Mouse (Mus musculus) limb, embryonic 15.5 days (tissue): ENCODE results near the gene Car5a. TPM values are rescaled to one million over a fixed set of nuclear protein-coding genes. Genes with fewer than 3 reads are reported as not detected.

Experiments
- ATAC-seq: fragments of 200-750 bp; cut with Nextera tagmentation; 2 replicates; pipeline ENCODE4 v1.8.0; 2017; ENCODE audit warnings: low read depth, moderate TSS enrichment; ENCODE audit not compliant: insufficient number of reproducible peaks, low FRiP score, low TSS enrichment
- H3K27ac ChIP-seq: fragments of 300-500 bp; sonication (generic); 2 replicates; pipeline ENCODE4 v1.5.1; 2015; ENCODE audit warnings: moderate library complexity, mild to moderate bottlenecking, inconsistent platforms
- H3K27me3 ChIP-seq: fragments of 300-500 bp; sonication (generic); 2 replicates; pipeline ENCODE4 v1.6.1; 2015; ENCODE audit warnings: inconsistent platforms
- H3K36me3 ChIP-seq: fragments of 300-500 bp; sonication (generic); 2 replicates; pipeline ENCODE4 v1.6.1; 2015; ENCODE audit warnings: inconsistent platforms
- H3K4me1 ChIP-seq: fragments of 300-500 bp; sonication (generic); 2 replicates; pipeline ENCODE4 v1.6.1; 2015; ENCODE audit warnings: inconsistent platforms
- H3K4me2 ChIP-seq: fragments of 300-500 bp; sonication (generic); 2 replicates; pipeline ENCODE4 v1.6.1; 2015; ENCODE audit warnings: mild to moderate bottlenecking, inconsistent platforms
- H3K4me3 ChIP-seq: fragments of 300-500 bp; sonication (generic); 2 replicates; pipeline ENCODE4 v1.5.1; 2015; ENCODE audit warnings: mild to moderate bottlenecking, inconsistent platforms
- H3K9ac ChIP-seq: fragments of 300-500 bp; sonication (generic); 2 replicates; pipeline ENCODE4 v1.6.1; 2015; ENCODE audit warnings: inconsistent platforms
- H3K9me3 ChIP-seq: fragments of 300-500 bp; sonication (generic); 2 replicates; pipeline ENCODE4 v1.6.1; 2016; ENCODE audit warnings: inconsistent platforms
- WGBS: fragments of 180-500 bp; shearing (Covaris S2); methylation state at CpG from one replicate; pipeline ENCODE4 v1.1.7; 2015; 5-methylcytosine and 5-hydroxymethylcytosine counted together
- polyA plus RNA-seq: library from polyadenylated mRNA; unstranded; fragments of >200 nt; fragmentation: Nextera tagmentation; extraction: Ambion mirVana; gene quantifications from 2 replicates; pipeline ENCODE4 v1.2.1, GENCODE M21; 2015

Car5a gene
- polyA plus RNA-seq, 1 experiment from 2014 or later = not detected

DNA sequence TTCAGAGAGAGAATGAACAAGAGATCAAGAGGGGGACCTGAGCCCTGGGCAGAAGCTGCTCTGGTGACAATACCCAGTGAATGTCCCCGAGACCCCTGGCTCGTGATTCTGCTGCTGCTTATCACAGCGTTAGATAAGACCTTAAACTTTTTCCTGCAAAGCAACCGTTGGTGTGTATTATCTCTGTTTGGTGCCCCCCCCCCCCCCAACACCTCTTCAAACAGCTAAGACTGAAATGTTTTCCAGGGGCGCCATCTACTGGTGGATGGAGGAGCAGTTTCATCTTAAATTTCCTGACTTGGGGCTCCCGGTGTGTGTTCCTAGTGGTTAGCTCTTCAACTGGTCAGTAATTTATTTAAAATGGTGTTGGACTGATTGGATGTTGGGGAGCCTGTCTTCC lies 35.0 kb downstream of the Car5a start:
- Histone ChIP-seq H3K4me1 (peaks cover 42% of the 10 kb centered on the region), H3K9ac (no peak overlapping the region), H3K4me3 (no peak overlapping the region), H3K27ac (no peak overlapping the region), H3K27me3 (peaks cover 13% of the 10 kb centered on the region; the same call in 1 of the 2 replicates), H3K36me3 (no peaks in the 10 kb centered on the region), H3K9me3 (no peaks in the 10 kb centered on the region), H3K4me2 (no peak overlapping the region)
- ATAC-seq = no peak
- 8% methylated on average over 6 of the region's 6 CpGs for WGBS

DNA sequence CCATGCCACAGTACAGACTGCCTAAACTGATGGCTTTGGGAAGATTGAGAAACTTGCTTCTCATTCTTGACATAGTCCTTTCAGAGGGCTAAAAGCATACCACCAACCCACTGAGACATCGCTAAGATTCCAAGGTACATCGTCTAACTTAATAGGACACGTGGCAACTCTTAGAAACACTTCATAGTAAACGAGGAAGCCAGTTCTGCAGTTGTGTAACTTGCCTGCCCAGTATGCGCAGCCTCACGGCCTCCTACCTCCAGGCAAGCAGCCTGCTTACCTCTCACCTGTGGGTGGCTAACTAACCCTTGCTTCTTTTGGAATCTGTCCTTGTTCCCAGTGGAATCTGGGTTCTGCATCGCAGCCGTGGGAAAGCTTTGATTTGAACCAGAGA lies 35.6 kb downstream of the Car5a start:
- Histone ChIP-seq H3K4me2 (no peak overlapping the region), H3K4me3 (no peak overlapping the region), H3K9me3 (no peaks in the 10 kb centered on the region), H3K4me1 (peaks cover 42% of the 10 kb centered on the region), H3K27ac (no peak overlapping the region), H3K36me3 (no peaks in the 10 kb centered on the region), H3K27me3 (peaks cover 11% of the 10 kb centered on the region; the same call in 1 of the 2 replicates), H3K9ac (0 out of 2 replicates have a peak overlapping the region, but pooled peaks have one; percentile 4)
- ATAC-seq = no peak
- 57% methylated on average over 8 of the region's 8 CpGs for WGBS

DNA sequence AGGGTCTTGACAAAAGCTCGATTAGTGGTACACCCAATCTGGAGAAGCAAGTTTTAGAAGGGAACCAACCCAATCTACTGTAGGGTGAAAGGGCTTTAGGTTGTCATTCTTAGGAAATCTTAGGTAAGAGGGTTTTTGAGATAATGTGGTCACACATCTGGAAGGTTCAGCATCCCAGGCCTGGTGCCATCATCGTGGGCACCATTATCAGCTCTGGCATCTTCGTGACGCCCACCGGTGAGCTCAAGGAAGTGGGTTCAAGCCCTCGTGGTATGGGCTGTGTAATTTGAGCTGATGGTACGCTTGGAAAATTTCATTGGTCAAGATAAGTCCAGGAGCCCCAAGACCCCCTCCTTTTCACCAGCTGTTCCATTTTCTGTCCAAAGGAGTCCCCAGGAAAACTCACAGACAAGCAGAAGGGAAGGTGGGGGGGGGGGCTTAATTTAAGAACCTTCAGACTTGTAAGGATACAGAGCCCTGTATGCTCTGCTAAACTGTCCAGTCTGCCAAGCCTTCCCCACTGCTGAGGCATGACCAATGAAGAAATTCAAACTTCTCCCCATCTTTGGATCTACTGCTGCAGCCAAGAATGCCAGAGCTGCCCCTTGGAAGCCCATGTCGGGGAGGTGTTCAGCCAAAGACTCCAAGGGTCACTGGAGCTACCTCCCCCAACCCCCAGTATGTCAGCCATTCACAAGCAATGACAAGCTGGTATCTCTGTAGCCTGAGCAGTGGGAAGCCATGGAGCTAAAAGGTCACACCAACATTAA lies 36.1 kb downstream of the Car5a start:
- WGBS = 52% methylated on average over 8 of the region's 8 CpGs
- ATAC-seq = no peak
- no peaks in the 10 kb centered on the region for H3K36me3 ChIP-seq
- H3K27me3 ChIP-seq = peaks cover 9% of the 10 kb centered on the region; the same call in 1 of the 2 replicates
- no peak overlapping the region for H3K27ac ChIP-seq
- no peak overlapping the region for H3K4me3 ChIP-seq
- H3K9me3 ChIP-seq = no peaks in the 10 kb centered on the region
- H3K4me1 ChIP-seq = peaks cover 42% of the 10 kb centered on the region
- H3K4me2 ChIP-seq = 0 out of 2 replicates have a peak overlapping the region, but pooled peaks have one; percentile 96
- no peak overlapping the region for H3K9ac ChIP-seq

DNA sequence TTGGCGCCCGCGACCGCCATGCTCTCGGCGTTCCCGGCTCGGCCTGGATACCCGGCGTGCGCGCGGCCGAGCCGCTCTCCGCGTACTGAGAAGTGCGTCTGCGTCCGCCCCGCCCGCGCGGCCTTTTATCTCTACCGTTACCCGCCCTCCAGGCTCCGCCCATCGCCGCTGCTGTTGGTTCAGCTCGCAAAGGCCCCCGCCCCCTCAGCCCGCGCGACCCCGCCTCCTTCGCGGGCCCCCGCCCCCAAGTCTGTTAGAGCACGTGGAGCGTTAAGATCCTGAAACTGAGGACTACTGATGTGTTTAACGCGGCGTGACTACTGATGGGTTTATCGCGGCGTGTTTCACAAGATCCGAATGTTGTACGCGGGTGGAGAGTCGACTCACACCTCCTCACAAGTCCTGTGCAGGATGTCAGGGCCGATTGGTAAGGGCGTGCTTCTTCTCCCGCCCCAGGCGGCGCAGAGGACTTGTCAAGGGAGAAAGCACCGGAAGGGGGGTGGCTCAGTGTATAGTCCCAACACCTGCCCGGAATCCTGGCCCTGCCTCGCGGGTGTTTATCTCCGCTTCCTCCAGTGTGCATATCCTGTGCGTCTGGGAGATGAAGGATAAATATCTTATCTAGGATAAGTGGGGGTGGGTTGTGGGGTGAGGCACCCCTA lies 37.0 kb downstream of the Car5a start, which contains the start of gene Slc7a5:
Gene Slc7a5, minus strand, starts transcription at position 108 of the 662 bp plus-strand sequence.
- Histone ChIP-seq H3K9ac (peak within 1 kb of the TSS; percentile 56), H3K4me1 (peaks cover 40% of the 10 kb centered on the region), H3K36me3 (no peaks in the 10 kb centered on the region), H3K27me3 (peaks cover 9% of the 10 kb centered on the region; the same call in 1 of the 2 replicates), H3K9me3 (no peaks in the 10 kb centered on the region), H3K4me3 (peak within 1 kb of the TSS; percentile 82), H3K27ac (0 out of 2 replicates have a peak within 1 kb of the TSS, but pooled peaks have one; percentile 11), H3K4me2 (peak within 1 kb of the TSS; percentile 96)
- WGBS = under 1% methylated on average over 60 of the region's 61 CpGs
- ATAC-seq = peak; percentile 90

DNA sequence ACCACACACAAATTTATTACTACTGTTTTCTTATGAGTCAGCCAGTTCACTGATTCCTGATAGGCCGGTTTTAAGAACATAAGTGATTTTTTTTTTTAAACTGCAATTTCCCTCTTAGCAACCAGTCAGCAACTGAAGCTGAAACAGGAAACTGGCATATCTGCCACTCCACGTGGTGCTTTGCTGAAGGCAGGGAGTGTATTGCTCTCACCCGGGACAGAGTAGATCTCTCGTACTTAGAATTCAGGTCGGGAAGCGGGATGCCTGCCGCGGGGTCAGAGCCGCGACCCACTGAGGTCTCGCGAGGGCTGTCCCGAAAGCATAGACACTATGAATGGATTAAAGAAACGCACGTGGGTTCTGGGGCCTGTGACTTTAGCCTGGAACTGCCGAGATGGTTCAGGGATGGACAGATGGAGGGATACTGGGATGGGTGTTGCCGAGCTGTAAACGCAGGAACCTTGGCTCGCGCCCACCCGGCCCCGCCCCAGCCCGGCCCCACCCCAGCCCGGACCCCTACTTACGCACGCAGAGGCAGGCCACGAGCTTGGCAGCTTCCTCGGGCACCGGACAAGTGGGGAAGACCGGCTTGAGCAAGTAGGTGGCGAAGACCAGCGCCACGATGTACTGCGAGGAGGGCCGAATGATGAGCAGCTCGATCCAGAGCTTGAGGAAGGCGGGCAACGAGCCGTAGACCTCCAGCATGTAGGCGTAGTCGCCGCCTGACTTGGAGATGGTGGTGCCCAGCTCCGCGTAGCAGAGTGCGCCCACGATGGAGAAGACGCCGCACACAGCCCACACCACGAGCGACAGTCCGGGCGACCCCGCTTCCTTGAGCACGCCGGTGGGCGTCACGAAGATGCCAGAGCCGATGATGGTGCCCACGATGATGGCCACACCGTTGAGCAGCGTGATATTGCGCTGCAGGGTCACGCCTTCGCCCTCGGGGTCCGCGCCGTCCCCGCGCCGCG lies 37.9 kb downstream of the Car5a start:
- H3K27ac ChIP-seq = 0 out of 2 replicates have a peak overlapping the region, but pooled peaks have one; percentile 11
- ATAC-seq = peak; percentile 17; the same call in 1 of the 2 replicates
- WGBS = under 1% methylated on average over 72 of the region's 72 CpGs

DNA sequence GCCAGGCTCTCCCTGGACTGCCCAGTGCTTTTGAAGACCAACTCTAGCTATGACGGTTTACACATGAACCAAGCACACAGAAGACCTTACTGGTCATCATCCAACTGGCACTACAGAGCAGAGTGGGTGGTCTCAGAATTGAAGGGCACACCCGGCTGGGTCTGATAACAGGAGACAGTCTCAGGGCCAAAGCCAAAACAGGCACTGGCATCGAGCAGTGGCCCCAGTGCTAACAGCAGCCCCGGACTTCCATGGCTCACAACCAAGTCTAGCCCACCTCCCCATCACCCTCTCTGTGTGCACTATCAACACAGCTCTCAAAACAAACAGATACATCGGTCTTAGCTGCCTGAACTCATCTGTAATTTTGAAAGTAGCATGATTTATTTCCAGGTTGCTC lies 38.8 kb downstream of the Car5a start:
- no peak for ATAC-seq
- 25% methylated on average over 5 of the region's 5 CpGs for WGBS
- Histone ChIP-seq H3K36me3 (no peaks in the 10 kb centered on the region), H3K4me1 (peaks cover 52% of the 10 kb centered on the region), H3K27me3 (peaks cover 9% of the 10 kb centered on the region; the same call in 1 of the 2 replicates), H3K27ac (no peak overlapping the region), H3K4me3 (peak overlapping the region; percentile 82), H3K9me3 (no peaks in the 10 kb centered on the region), H3K4me2 (peak overlapping the region; percentile 96), H3K9ac (0 out of 2 replicates have a peak overlapping the region, but pooled peaks have one; percentile 56)

More for the DNA sequence above, 37.9 kb downstream of the Car5a start:
- peaks cover 45% of the 10 kb centered on the region for H3K4me1 ChIP-seq
- H3K9me3 ChIP-seq = no peaks in the 10 kb centered on the region
- peak overlapping the region; percentile 82 for H3K4me3 ChIP-seq
- peaks cover 9% of the 10 kb centered on the region; the same call in 1 of the 2 replicates for H3K27me3 ChIP-seq
- H3K4me2 ChIP-seq = peak overlapping the region; percentile 96
- no peaks in the 10 kb centered on the region for H3K36me3 ChIP-seq
- H3K9ac ChIP-seq = peak overlapping the region; percentile 56

DNA sequence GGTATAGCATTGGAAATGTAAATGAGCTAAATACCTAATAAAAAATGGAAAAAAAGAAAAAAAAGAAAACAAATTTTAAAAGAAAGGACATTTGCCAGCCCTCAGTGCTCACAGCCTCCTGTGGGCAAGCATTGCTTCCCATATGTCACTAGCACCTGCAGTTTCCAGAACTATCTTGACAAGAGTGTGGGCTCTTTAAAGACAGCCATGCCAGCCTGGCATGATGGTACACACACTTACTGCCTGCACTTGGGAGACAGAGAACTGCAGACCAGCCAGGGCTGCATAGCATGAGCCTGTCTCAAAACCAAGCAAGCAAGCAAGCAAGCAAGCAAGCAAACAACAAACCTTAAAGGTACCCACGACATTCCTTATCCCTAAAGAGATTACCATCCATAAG lies 39.3 kb downstream of the Car5a start:
- Histone ChIP-seq H3K4me1 (peaks cover 52% of the 10 kb centered on the region), H3K27me3 (peaks cover 9% of the 10 kb centered on the region; the same call in 1 of the 2 replicates), H3K9ac (no peak overlapping the region), H3K9me3 (no peaks in the 10 kb centered on the region), H3K4me2 (peak overlapping the region; percentile 96), H3K36me3 (no peaks in the 10 kb centered on the region), H3K27ac (no peak overlapping the region), H3K4me3 (peak overlapping the region; percentile 82)
- WGBS = 60% methylated on average over 1 of the region's 1 CpGs
- ATAC-seq = no peak

DNA sequence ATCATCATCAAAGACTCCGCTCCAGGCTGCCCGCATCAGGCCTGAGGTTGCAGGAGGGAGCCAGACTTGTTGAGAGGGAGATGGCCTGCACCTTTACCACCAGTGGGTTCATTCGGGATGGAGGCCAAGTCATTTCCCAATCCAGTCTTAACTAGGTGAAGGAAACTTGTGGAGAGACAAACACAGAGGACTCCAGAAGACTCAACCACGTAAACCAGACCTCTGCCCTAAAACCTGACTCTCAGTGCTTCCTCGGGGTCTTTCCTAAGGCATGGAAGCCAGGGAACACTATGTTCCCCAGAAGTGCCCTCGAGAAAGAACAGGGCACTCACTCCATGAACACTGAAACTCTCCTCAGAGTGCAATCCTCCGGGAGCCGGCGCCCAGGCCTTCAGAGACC lies 39.7 kb downstream of the Car5a start:
- Histone ChIP-seq H3K36me3 (no peaks in the 10 kb centered on the region), H3K4me3 (0 out of 2 replicates have a peak overlapping the region, but pooled peaks have one; percentile 82), H3K27me3 (peaks cover 9% of the 10 kb centered on the region; the same call in 1 of the 2 replicates), H3K4me2 (peak overlapping the region; percentile 96; the same call in 1 of the 2 replicates), H3K27ac (no peak overlapping the region), H3K9ac (no peak overlapping the region), H3K4me1 (peaks cover 52% of the 10 kb centered on the region), H3K9me3 (no peaks in the 10 kb centered on the region)
- ATAC-seq = no peak
- WGBS = 81% methylated on average over 9 of the region's 9 CpGs

DNA sequence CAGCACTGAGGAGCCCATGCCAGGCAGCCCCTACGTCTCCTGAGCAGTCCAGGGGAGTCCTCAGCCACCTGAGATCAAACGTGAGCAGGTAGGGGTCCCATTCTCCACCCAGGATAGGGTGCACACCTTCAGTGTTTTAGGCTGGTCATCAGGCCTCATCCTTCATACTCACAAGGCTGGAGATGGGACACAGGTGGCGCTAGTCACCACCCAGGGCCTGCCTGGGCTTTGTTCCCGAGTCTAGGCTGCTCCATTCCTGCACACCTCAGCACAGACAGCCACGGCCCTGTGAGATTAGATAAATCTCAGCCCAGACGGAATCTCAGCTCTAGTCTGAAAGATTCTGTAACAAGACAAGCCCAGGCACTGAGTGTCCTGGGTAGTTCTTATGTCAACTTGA lies 40.7 kb downstream of the Car5a start:
- peaks cover 9% of the 10 kb centered on the region; the same call in 1 of the 2 replicates for H3K27me3 ChIP-seq
- no peak overlapping the region for H3K4me3 ChIP-seq
- no peak overlapping the region for H3K9ac ChIP-seq
- WGBS = 61% methylated on average over 6 of the region's 6 CpGs
- H3K9me3 ChIP-seq = no peaks in the 10 kb centered on the region
- no peak overlapping the region for H3K27ac ChIP-seq
- H3K4me2 ChIP-seq = no peak overlapping the region
- H3K36me3 ChIP-seq = no peaks in the 10 kb centered on the region
- ATAC-seq = no peak
- peaks cover 52% of the 10 kb centered on the region for H3K4me1 ChIP-seq

DNA sequence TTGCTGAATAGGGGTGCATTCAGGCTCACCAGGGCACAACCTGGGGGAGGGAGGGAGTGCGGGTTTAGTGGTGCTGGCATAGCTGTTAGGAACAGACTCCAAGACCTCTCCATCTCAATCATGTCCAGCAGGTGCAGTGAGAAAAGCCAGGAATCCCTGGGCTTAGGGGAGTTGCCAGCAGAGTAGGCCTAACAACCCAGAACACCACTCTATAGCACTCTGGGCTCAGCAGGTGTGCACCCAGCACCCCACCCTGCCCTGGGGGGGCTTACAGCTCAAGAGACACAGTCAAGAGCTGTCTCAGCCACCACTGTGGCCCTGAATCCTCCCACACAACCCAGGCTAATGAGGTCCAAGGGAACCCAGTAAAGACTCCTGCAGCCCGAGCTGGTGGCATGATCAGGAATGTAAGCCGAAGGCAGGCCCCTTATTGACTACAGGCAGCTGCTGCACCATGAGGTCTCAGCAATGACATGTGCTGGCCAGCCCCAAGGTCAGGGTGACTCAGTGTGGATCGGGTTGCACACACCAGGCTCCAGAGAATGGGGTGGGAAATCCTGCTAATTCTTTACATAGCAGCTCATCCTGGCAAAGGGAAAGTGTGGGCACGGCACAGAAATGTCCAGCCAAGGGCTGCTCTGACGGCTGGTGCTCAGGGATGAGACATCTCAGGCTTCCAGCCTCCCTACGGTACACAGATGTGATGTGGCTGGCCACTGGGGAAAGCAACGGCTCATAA lies 43.0 kb downstream of the Car5a start:
- peak; percentile 49; the same call in 1 of the 2 replicates for ATAC-seq
- no peak overlapping the region for H3K9ac ChIP-seq
- no peak overlapping the region for H3K4me2 ChIP-seq
- no peaks in the 10 kb centered on the region for H3K9me3 ChIP-seq
- peaks cover 55% of the 10 kb centered on the region for H3K4me1 ChIP-seq
- no peaks in the 10 kb centered on the region for H3K36me3 ChIP-seq
- 37% methylated on average over 8 of the region's 8 CpGs for WGBS
- no peak overlapping the region for H3K4me3 ChIP-seq
- peak overlapping the region; percentile 63; the same call in 1 of the 2 replicates for H3K27ac ChIP-seq
- H3K27me3 ChIP-seq = no peaks in the 10 kb centered on the region
